Mouse (Mus musculus): Measurements from ENCODE around the gene Snn. TPM values are rescaled to one million over a fixed set of nuclear protein-coding genes. Genes with fewer than 3 reads are reported as not detected.

The Snn gene
- total RNA-seq, 2 experiments from 2014 or later, result 33.5 to 37.4 TPM

- DNase-seq, result no peak
- intact Hi-C loops (cut with DNase I), result no loop called here
Measured at GRCm38 (mm10) chr16:11072454-11072853, 11.7 kb downstream of the Snn start.

GRCm38 (mm10) chr16:11073060-11073459 is 12.3 kb downstream of the Snn start:
- DNase-seq, result no peak
- intact Hi-C loops (cut with DNase I), result no loop called here

- DNase-seq, result no peak
Measured at GRCm38 (mm10) chr16:11077601-11078201, 17.0 kb downstream of the Snn start.

GRCm38 (mm10) chr16:11078216-11078869 is 17.6 kb downstream of the Snn start:
- no peak for DNase-seq
- intact Hi-C loops (cut with DNase I), result no loop called here

More at GRCm38 (mm10) chr16:11077601-11078201, 17.0 kb downstream of the Snn start:
- intact Hi-C loops (cut with DNase I), result no loop called here

GRCm38 (mm10) chr16:11084181-11084580 is 23.4 kb downstream of the Snn start:
- intact Hi-C loops (cut with DNase I), result loop anchor here (2.0 kb wide), 1 partner anchor 13 kb away; no protein-coding TSS in a partner anchor
- no peak for DNase-seq

- no peak for DNase-seq
- intact Hi-C loops (cut with DNase I), result no loop called here
Measured at GRCm38 (mm10) chr16:11086299-11086698, 25.6 kb downstream of the Snn start.

GRCm38 (mm10) chr16:11086856-11087588 is 26.3 kb downstream of the Snn start:
- no peak for DNase-seq
- intact Hi-C loops (cut with DNase I), result no loop called here

GRCm38 (mm10) chr16:11090836-11091570 is 30.3 kb downstream of the Snn start:
- intact Hi-C loops (cut with DNase I), result no loop called here
- DNase-seq, result no peak

GRCm38 (mm10) chr16:11092061-11092460 is 31.3 kb downstream of the Snn start:
- intact Hi-C loops (cut with DNase I), result no loop called here
- DNase-seq, result no peak

GRCm38 (mm10) chr16:11092523-11092922 is 31.8 kb downstream of the Snn start:
- DNase-seq, result no peak
- intact Hi-C loops (cut with DNase I), result no loop called here

- no peak for DNase-seq
- intact Hi-C loops (cut with DNase I), result no loop called here
Measured at GRCm38 (mm10) chr16:11093717-11094386, 33.1 kb downstream of the Snn start.

- intact Hi-C loops (cut with DNase I), result no loop called here
Measured at GRCm38 (mm10) chr16:11097301-11097700, 36.6 kb downstream of the Snn start.

GRCm38 (mm10) chr16:11104905-11105304 is 44.2 kb downstream of the Snn start:
- DNase-seq, result no peak
- intact Hi-C loops (cut with DNase I), result loop anchor here (10.0 kb wide), 1 partner anchor 160 kb away; no protein-coding TSS in a partner anchor

More at GRCm38 (mm10) chr16:11097301-11097700, 36.6 kb downstream of the Snn start:
- DNase-seq, result no peak

- intact Hi-C loops (cut with DNase I), result loop anchor here (1.0 to 10.0 kb wide), 3 partner anchors 73 to 230 kb away; no protein-coding TSS in a partner anchor
- no peak for DNase-seq
Measured at GRCm38 (mm10) chr16:11109198-11109740, 48.5 kb downstream of the Snn start.

GRCm38 (mm10) chr16:11122625-11123024 is 61.9 kb downstream of the Snn start:
- no peak for DNase-seq
- intact Hi-C loops (cut with DNase I), result no loop called here

- DNase-seq, result no peak
Measured at GRCm38 (mm10) chr16:11124110-11124509, 63.4 kb downstream of the Snn start.

More at GRCm38 (mm10) chr16:11124110-11124509, 63.4 kb downstream of the Snn start:
- intact Hi-C loops (cut with DNase I), result no loop called here
